Mouse (Mus musculus) G1E (cell line): Measurements from ENCODE around the gene Hexim1. TPM values are rescaled to one million over a fixed set of nuclear protein-coding genes. Genes with fewer than 3 reads are reported as not detected.

ENCODE experiments used
- ATAC-seq: 2 replicates; pipeline ENCODE4 v1.8.0; 2016; ENCODE audit warnings: mild to moderate bottlenecking; ENCODE audit not compliant: insufficient number of reproducible peaks, poor library complexity, low FRiP score, severe bottlenecking; ENCODE audit errors: extremely low read depth
- DNase-seq: peaks from one replicate; pipeline ENCODE4 v3.0.0; 2012; ENCODE audit warnings: low spot score
- H3K27me3 ChIP-seq: 2 replicates; pipeline ENCODE4 v1.6.1; 2012; ENCODE audit warnings: mild to moderate bottlenecking, low read length, inconsistent platforms; ENCODE audit not compliant: insufficient read depth
- H3K36me3 ChIP-seq: replicated peaks from 2 replicates; pipeline ENCODE3; 2012; ENCODE audit warnings: mild to moderate bottlenecking, inconsistent platforms
- H3K4me1 ChIP-seq: 2 replicates; pipeline ENCODE4 v1.6.1; 2012; ENCODE audit warnings: low read depth, low read length, inconsistent platforms, mixed read lengths; ENCODE audit not compliant: insufficient read depth
- H3K4me3 ChIP-seq: 2 replicates; pipeline ENCODE4 v1.5.1; 2012; ENCODE audit warnings: low read depth, mild to moderate bottlenecking, inconsistent platforms, low read length, moderate library complexity, mixed read lengths
- H3K9me3 ChIP-seq: replicated peaks from 2 replicates; pipeline ENCODE4 v1.6.1; 2012; ENCODE audit warnings: inconsistent platforms
- CTCF ChIP-seq: IDR thresholded peaks from 2 replicates; pipeline ENCODE4 v1.5.1; 2012; ENCODE audit warnings: low read depth, low read length, inconsistent platforms, mixed read lengths
- GATA1 ChIP-seq: IDR thresholded peaks from 2 replicates; pipeline ENCODE4 v1.6.1; 2012; ENCODE audit warnings: borderline replicate concordance, low read length, inconsistent platforms, mixed read lengths
- GATA2 ChIP-seq: IDR thresholded peaks from 2 replicates; pipeline ENCODE4 v1.6.1; 2012; ENCODE audit warnings: low read depth, low read length, inconsistent platforms, borderline replicate concordance
- POLR2AphosphoS5 ChIP-seq: IDR thresholded peaks from 2 replicates; pipeline ENCODE4 v1.6.1; 2012; ENCODE audit warnings: low read depth, low read length, inconsistent platforms; ENCODE audit not compliant: insufficient replicate concordance
- TAL1 ChIP-seq: conservative IDR thresholded peaks from 2 replicates; pipeline ENCODE4 v1.6.1; 2012; ENCODE audit warnings: low read depth, low read length, inconsistent platforms, mixed read lengths
- polyA plus RNA-seq: library from polyadenylated mRNA; stranded (reverse); fragments of >175 nt; gene quantifications from 2 replicates; pipeline ENCODE4 v1.2.3, GENCODE M21; 2012
- total RNA-seq, 2 experiments: library from RNA; stranded (forward) in 1 of 2; stranded (reverse) in 1 of 2; fragments of 200-1000 nt in 1 of 2; fragments of >200 nt in 1 of 2; fragmentation: Nextera tagmentation in 1 of 2; gene quantifications; 2 replicates each; pipeline ENCODE4 v1.2.3; 2014 to 2017

The Hexim1 gene
- total and polyA plus RNA-seq, 3 experiments, result 16.6 to 39.4 (median 25.7) TPM

- ATAC-seq, result no peak
- Histone ChIP-seq H3K36me3 (peaks cover 46% of the 10 kb centered on the region), H3K9me3 (no peaks in the 10 kb centered on the region), H3K4me1 (peaks cover 70% of the 10 kb centered on the region), H3K27me3 (peaks cover 20% of the 10 kb centered on the region; the same call in 1 of the 2 replicates), H3K4me3 (no peak overlapping the region)
- TF ChIP-seq POLR2AphosphoS5 (no peak), CTCF (no peak), GATA2 (no peak), GATA1 (no peak), TAL1 (no peak)
- no peak for DNase-seq
These were observed 24.1 kb downstream of the Hexim1 start for GRCm38 (mm10) chr11:103139951-103140762.

GRCm38 (mm10) chr11:103140763-103141100 lies 24.7 kb downstream of the Hexim1 start:
- Histone ChIP-seq H3K36me3 (peaks cover 43% of the 10 kb centered on the region), H3K9me3 (no peaks in the 10 kb centered on the region), H3K4me3 (no peak overlapping the region), H3K4me1 (peaks cover 64% of the 10 kb centered on the region), H3K27me3 (peaks cover 23% of the 10 kb centered on the region; the same call in 1 of the 2 replicates)
- ATAC-seq (no peak), DNase-seq (no peak)
- TF ChIP-seq TAL1 (no peak), POLR2AphosphoS5 (no peak), GATA2 (no peak), CTCF (no peak), GATA1 (no peak)

GRCm38 (mm10) chr11:103141101-103141943 lies 25.3 kb downstream of the Hexim1 start:
- Histone ChIP-seq H3K36me3 (peaks cover 43% of the 10 kb centered on the region), H3K4me3 (no peak overlapping the region), H3K9me3 (no peaks in the 10 kb centered on the region), H3K4me1 (peaks cover 58% of the 10 kb centered on the region), H3K27me3 (peaks cover 23% of the 10 kb centered on the region; the same call in 1 of the 2 replicates)
- TF ChIP-seq POLR2AphosphoS5 (no peak), TAL1 (no peak), GATA1 (no peak), CTCF (no peak), GATA2 (no peak)
- ATAC-seq (no peak), DNase-seq (no peak)

GRCm38 (mm10) chr11:103141944-103142255 lies 25.9 kb downstream of the Hexim1 start:
- H3K4me1 ChIP-seq, result peaks cover 54% of the 10 kb centered on the region
- no peak for DNase-seq
- H3K27me3 ChIP-seq, result peaks cover 27% of the 10 kb centered on the region; the same call in 1 of the 2 replicates
- no peaks in the 10 kb centered on the region for H3K9me3 ChIP-seq
- ATAC-seq, result no peak
- TF ChIP-seq CTCF (no peak), GATA2 (no peak), POLR2AphosphoS5 (no peak), TAL1 (no peak), GATA1 (no peak)
- peaks cover 43% of the 10 kb centered on the region for H3K36me3 ChIP-seq
- no peak overlapping the region for H3K4me3 ChIP-seq

- peaks cover 51% of the 10 kb centered on the region for H3K4me1 ChIP-seq
These were observed 26.6 kb downstream of the Hexim1 start for GRCm38 (mm10) chr11:103142441-103143182.

More at GRCm38 (mm10) chr11:103142441-103143182, 26.6 kb downstream of the Hexim1 start:
- DNase-seq (no peak), ATAC-seq (no peak)
- no peak for TF ChIP-seq GATA2
- no peak for TF ChIP-seq GATA1
- no peak for TF ChIP-seq POLR2AphosphoS5
- TF ChIP-seq CTCF, result no peak
- TF ChIP-seq TAL1, result no peak
- Histone ChIP-seq H3K4me3 (no peak overlapping the region), H3K27me3 (peaks cover 32% of the 10 kb centered on the region), H3K36me3 (peaks cover 37% of the 10 kb centered on the region), H3K9me3 (no peaks in the 10 kb centered on the region)
